Mouse (Mus musculus): ENCODE data around the gene Atp6ap1. TPM values are rescaled to one million over a fixed set of nuclear protein-coding genes. Genes with fewer than 3 reads are reported as not detected.

Atp6ap1 gene
- polyA plus RNA-seq, 1 experiment from 2014 or later = 107 TPM

DNA sequence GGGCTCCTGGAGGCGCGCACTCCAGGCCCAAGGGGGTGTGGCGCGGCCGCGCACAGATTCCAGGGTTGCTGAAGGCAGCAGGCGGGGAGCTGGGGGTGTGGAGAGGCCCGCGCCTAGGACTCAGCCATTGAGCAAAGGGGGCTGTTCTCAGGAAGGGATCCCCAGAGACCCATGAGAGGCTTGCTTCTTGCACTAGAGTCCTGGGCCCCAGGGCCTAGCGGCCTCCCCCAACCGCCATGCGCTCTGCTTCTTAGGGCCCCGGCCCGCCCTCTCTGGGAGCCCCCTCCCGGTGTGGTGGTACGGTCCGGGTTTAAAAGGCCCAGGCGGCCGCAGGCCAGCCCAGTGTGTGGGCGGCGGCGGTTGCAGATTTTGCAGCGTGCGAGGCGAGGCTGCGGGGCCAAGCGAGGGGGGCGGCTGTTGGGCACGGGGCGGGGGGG is 31.8 kb downstream of the Atp6ap1 start, which contains the start of gene Plxna3:
TSS of gene Plxna3 (plus strand) at position 342 of the 437 bp plus-strand sequence.
- Histone ChIP-seq H3K4me3 (ENCODE audit: low read depth, low read length) (peak within 1 kb of the TSS; percentile 41), H3K27me3 (ENCODE audit: control insufficient read depth, insufficient read depth, low read length) (no peaks in the 10 kb centered on the region), H3K9ac (ENCODE audit: low read length) (peak within 1 kb of the TSS; percentile 66), H3K4me2 (replicated peaks; ENCODE audit: low read depth) (peak within 1 kb of the TSS; percentile 56), H3K27ac (replicated peaks) (peak within 1 kb of the TSS; percentile 73), H3K4me1 (replicated peaks; ENCODE audit: control insufficient read depth, insufficient read depth) (no peaks in the 10 kb centered on the region), H3K9me3 (ENCODE audit: control insufficient read depth, low read length) (no peaks in the 10 kb centered on the region), H3K36me3 (ENCODE audit: control insufficient read depth, insufficient read depth, low read length) (no peaks in the 10 kb centered on the region)
- DNase-seq (ENCODE audit: low spot score) (peak; percentile 81), ATAC-seq (ENCODE audit: low FRiP score, low TSS enrichment) (peak; percentile 94)
- 15% methylated on average over 18 of the region's 30 CpGs for WGBS
- TF ChIP-seq CTCF (IDR thresholded peaks at IDR 0.05; ENCODE audit: low read depth) = no peak
- no peak for TF ChIP-seq EP300 (optimal IDR thresholded peaks at IDR 0.05)

DNA sequence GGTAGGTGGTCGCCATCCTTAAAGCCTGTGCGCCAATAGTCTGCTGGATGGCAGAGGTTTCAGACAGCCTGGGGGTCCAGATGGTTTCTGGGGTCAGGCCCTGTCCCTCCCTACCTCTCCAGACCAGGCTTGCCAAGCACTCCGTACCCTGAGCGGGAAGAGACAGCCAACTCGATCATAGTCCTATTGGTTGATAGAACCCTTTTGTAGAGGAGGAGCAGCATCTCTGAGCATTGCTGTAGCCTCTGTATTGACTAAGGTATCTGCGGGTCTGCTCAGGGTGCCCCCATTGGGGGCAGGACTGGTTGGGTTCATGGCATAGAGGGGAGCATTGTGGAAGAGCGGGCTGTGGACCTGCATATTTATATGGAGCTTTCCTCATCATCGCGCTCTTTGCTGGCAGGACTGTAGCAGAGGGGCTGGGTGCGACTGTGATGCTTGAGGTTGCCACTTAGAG is 32.3 kb downstream of the Atp6ap1 start:
- Histone ChIP-seq H3K4me3 (ENCODE audit: low read depth, low read length) (peak overlapping the region; percentile 41), H3K4me1 (replicated peaks; ENCODE audit: control insufficient read depth, insufficient read depth) (no peaks in the 10 kb centered on the region), H3K36me3 (ENCODE audit: control insufficient read depth, insufficient read depth, low read length) (no peaks in the 10 kb centered on the region), H3K27ac (replicated peaks) (no peak overlapping the region), H3K27me3 (ENCODE audit: control insufficient read depth, insufficient read depth, low read length) (no peaks in the 10 kb centered on the region), H3K9ac (ENCODE audit: low read length) (peak overlapping the region; percentile 66), H3K4me2 (replicated peaks; ENCODE audit: low read depth) (peak overlapping the region; percentile 56), H3K9me3 (ENCODE audit: control insufficient read depth, low read length) (no peaks in the 10 kb centered on the region)
- peak; percentile 4; the same call in 1 of the 2 replicates for ATAC-seq (ENCODE audit: low FRiP score, low TSS enrichment)
- WGBS = 19% methylated on average over 10 of the region's 10 CpGs
- no peak for DNase-seq (ENCODE audit: low spot score)
- TF ChIP-seq EP300 (optimal IDR thresholded peaks at IDR 0.05) (no peak), CTCF (IDR thresholded peaks at IDR 0.05; ENCODE audit: low read depth) (no peak)

DNA sequence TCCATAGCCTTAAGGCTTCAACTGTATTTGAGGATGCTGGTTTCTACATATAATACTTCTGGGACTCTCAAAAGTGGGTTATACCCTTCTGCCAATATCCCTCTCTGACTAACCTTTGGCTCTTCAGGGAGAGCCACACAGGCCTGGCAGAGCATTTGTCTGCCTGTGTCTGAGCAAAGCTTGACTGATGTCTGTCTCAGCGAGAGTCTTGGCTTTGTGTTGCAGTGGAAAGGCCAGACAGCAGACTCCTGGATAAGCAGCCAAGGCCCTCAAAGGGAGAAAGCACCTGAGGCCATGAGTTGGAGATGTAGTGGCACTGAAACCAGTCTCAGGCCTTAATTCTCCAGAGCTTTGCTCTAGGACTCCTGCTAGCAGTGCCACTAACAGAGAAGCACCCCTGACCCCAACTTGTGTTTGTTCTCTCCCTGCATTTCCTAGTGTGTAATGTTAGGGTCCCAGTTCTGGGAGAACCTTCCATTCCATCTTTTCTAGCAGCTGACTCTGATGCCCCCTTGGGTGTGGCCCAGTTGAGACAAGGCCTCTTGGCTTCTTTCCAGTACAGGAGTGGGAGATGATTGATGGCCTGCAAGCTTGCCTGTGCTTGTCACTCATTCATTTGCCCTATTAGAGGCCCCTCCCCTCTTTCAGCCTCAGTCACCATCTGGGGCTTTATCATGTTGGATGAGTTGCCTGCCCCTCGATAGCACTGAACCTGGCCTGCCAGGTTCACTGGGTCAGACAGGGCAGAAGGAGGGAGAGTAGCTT is 33.5 kb downstream of the Atp6ap1 start:
- no peak overlapping the region for H3K4me3 ChIP-seq (ENCODE audit: low read depth, low read length)
- no peaks in the 10 kb centered on the region for H3K4me1 ChIP-seq (replicated peaks; ENCODE audit: control insufficient read depth, insufficient read depth)
- peak overlapping the region; percentile 56; the same call in 1 of the 2 replicates for H3K4me2 ChIP-seq (replicated peaks; ENCODE audit: low read depth)
- H3K27ac ChIP-seq (replicated peaks) = no peak overlapping the region; the same call in 1 of the 2 replicates
- no peak for TF ChIP-seq CTCF (IDR thresholded peaks at IDR 0.05; ENCODE audit: low read depth)
- TF ChIP-seq EP300 (optimal IDR thresholded peaks at IDR 0.05) = no peak
- H3K9me3 ChIP-seq (ENCODE audit: control insufficient read depth, low read length) = no peaks in the 10 kb centered on the region
- no peaks in the 10 kb centered on the region for H3K36me3 ChIP-seq (ENCODE audit: control insufficient read depth, insufficient read depth, low read length)
- no peak for DNase-seq (ENCODE audit: low spot score)
- WGBS = 29% methylated on average over 2 of the region's 2 CpGs
- no peak overlapping the region for H3K9ac ChIP-seq (ENCODE audit: low read length)
- no peak for ATAC-seq (ENCODE audit: low FRiP score, low TSS enrichment)
- no peaks in the 10 kb centered on the region for H3K27me3 ChIP-seq (ENCODE audit: control insufficient read depth, insufficient read depth, low read length)

DNA sequence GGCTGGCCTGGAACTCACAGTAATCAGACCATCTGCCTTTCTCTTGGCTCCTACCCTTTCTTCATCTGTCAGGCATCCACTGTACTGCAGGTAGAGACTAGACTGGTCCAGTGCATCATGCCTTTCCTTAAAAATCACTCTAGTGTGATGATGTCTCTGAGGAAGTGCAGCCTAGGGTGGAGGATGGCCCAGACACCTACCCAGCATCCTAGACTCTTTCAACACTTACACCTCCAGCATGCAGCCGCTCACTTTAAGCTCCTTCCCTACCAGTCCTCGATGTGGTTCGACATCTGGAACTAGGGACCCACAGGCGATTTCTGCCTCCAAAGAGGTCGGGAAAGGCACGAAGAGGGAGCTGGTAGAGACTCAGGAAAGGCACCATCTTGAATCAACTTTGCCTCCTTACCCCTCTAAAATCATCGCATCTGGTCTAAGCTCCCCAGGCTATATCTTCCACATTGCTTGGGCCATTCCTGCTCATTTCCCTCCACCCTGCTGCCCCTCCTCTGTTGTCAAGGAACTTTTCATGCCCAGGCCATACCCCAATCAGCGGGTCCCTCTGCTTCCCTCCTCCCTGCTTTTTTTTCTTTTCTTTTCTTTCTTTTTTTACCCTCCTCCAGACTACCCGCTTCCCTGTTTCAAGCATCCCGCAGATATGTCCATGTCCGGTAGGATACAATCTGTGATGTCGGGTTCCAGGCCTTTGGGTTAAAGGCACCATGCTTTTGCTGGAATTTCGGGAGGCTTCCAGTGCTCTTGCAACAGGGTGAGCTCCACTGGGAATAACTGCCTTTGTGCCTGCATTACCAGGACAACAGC is 56.0 kb downstream of the Atp6ap1 start:
- Histone ChIP-seq H3K9ac (ENCODE audit: low read length) (peak overlapping the region; percentile 54), H3K36me3 (ENCODE audit: control insufficient read depth, insufficient read depth, low read length) (no peaks in the 10 kb centered on the region), H3K27me3 (ENCODE audit: control insufficient read depth, insufficient read depth, low read length) (no peaks in the 10 kb centered on the region), H3K4me3 (ENCODE audit: low read depth, low read length) (peak overlapping the region; percentile 39), H3K9me3 (ENCODE audit: control insufficient read depth, low read length) (no peaks in the 10 kb centered on the region), H3K4me2 (replicated peaks; ENCODE audit: low read depth) (peak overlapping the region; percentile 64), H3K27ac (replicated peaks) (peak overlapping the region; percentile 30; the same call in 1 of the 2 replicates), H3K4me1 (replicated peaks; ENCODE audit: control insufficient read depth, insufficient read depth) (no peaks in the 10 kb centered on the region)
- TF ChIP-seq EP300 (optimal IDR thresholded peaks at IDR 0.05) = no peak
- no peak for TF ChIP-seq CTCF (IDR thresholded peaks at IDR 0.05; ENCODE audit: low read depth)
- ATAC-seq (ENCODE audit: low FRiP score, low TSS enrichment) (peak; percentile 29; the same call in 1 of the 2 replicates), DNase-seq (ENCODE audit: low spot score) (no peak)
- 20% methylated on average over 13 of the region's 13 CpGs for WGBS

DNA sequence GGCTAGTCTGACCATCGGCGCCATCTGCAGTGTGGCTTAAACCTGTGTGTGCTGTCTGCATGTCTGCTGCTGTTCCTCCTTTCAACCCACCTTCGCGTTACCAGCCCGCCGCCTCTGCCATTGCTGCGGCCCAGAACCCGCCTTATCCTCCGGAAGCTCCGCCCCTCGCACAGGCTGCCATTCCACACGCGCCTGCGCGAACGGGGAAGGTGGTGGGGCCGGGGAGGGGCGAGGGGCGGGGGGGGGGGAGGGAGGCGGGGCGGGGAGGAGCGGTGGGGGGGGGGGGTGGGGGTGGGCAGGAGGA is 56.5 kb downstream of the Atp6ap1 start, which contains the start of gene Lage3:
TSS of gene Lage3 (minus strand) at position 152 of the 304 bp plus-strand sequence.
- peak; percentile 83; the same call in 1 of the 2 replicates for ATAC-seq (ENCODE audit: low FRiP score, low TSS enrichment)
- peak; percentile 78 for DNase-seq (ENCODE audit: low spot score)
- peak within 1 kb of the TSS; percentile 54 for H3K9ac ChIP-seq (ENCODE audit: low read length)
- WGBS = 15% methylated on average over 10 of the region's 22 CpGs
- H3K9me3 ChIP-seq (ENCODE audit: control insufficient read depth, low read length) = no peaks in the 10 kb centered on the region
- H3K4me3 ChIP-seq (ENCODE audit: low read depth, low read length) = peak within 1 kb of the TSS; percentile 39
- H3K27me3 ChIP-seq (ENCODE audit: control insufficient read depth, insufficient read depth, low read length) = no peaks in the 10 kb centered on the region
- H3K4me1 ChIP-seq (replicated peaks; ENCODE audit: control insufficient read depth, insufficient read depth) = no peaks in the 10 kb centered on the region
- peak within 1 kb of the TSS; percentile 30; the same call in 1 of the 2 replicates for H3K27ac ChIP-seq (replicated peaks)
- peak within 1 kb of the TSS; percentile 64 for H3K4me2 ChIP-seq (replicated peaks; ENCODE audit: low read depth)
- H3K36me3 ChIP-seq (ENCODE audit: control insufficient read depth, insufficient read depth, low read length) = no peaks in the 10 kb centered on the region
- TF ChIP-seq CTCF (IDR thresholded peaks at IDR 0.05; ENCODE audit: low read depth) (no peak), EP300 (optimal IDR thresholded peaks at IDR 0.05) (no peak)

Small RNAs within 50 kb of the gene (microRNA-seq; reads per million reads assigned to microRNA genes)
- not detected for gene Mir7091
- gene Mir7092 = not detected

Other genes with a start within 250 kb of the Atp6ap1 start
- not detected in 2 replicates for gene Opn1mw, start 169.6 kb upstream of the Atp6ap1 start, polyA plus RNA-seq (2015; fragmentation: Nextera tagmentation; extraction: Ambion mirVana)
- 6.8 and 6.9 TPM in 2 replicates for gene Mecp2, start 161.7 kb upstream of the Atp6ap1 start, polyA plus RNA-seq (2015; fragmentation: Nextera tagmentation; extraction: Ambion mirVana)
- not detected in 2 replicates for gene Tex28, start 129.3 kb upstream of the Atp6ap1 start, polyA plus RNA-seq (2015; fragmentation: Nextera tagmentation; extraction: Ambion mirVana)
- gene Tktl1, start 119.8 kb upstream of the Atp6ap1 start, polyA plus RNA-seq (2015; fragmentation: Nextera tagmentation; extraction: Ambion mirVana) = 0.08 and 0.13 TPM in 2 replicates
- 256 and 289 TPM in 2 replicates for gene Flna, start 47.3 kb upstream of the Atp6ap1 start, polyA plus RNA-seq (2015; fragmentation: Nextera tagmentation; extraction: Ambion mirVana)
- 20.9 TPM in 2 replicates for gene Emd, start 42.4 kb upstream of the Atp6ap1 start, polyA plus RNA-seq (2015; fragmentation: Nextera tagmentation; extraction: Ambion mirVana)
- gene Rpl10, start 26.3 kb upstream of the Atp6ap1 start, polyA plus RNA-seq (2015; fragmentation: Nextera tagmentation; extraction: Ambion mirVana) = 762 and 787 TPM in 2 replicates
- 59.5 and 71.1 TPM in 2 replicates for gene Taz, start 15.2 kb upstream of the Atp6ap1 start, polyA plus RNA-seq (2015; fragmentation: Nextera tagmentation; extraction: Ambion mirVana)
- gene Dnase1l1, start 14.8 kb upstream of the Atp6ap1 start, polyA plus RNA-seq (2015; fragmentation: Nextera tagmentation; extraction: Ambion mirVana) = 15.6 and 15.8 TPM in 2 replicates
- 75.8 and 79.3 TPM in 2 replicates for gene Gdi1, start 7.9 kb downstream of the Atp6ap1 start, polyA plus RNA-seq (2015; fragmentation: Nextera tagmentation; extraction: Ambion mirVana)
- 37.6 and 37.8 TPM in 2 replicates for gene Fam50a, start 15.9 kb downstream of the Atp6ap1 start, polyA plus RNA-seq (2015; fragmentation: Nextera tagmentation; extraction: Ambion mirVana)
- 2.9 and 3.2 TPM in 2 replicates for gene Plxna3, start 32.0 kb downstream of the Atp6ap1 start, polyA plus RNA-seq (2015; fragmentation: Nextera tagmentation; extraction: Ambion mirVana)
- 88.1 and 90.9 TPM in 2 replicates for gene Lage3, start 56.5 kb downstream of the Atp6ap1 start, polyA plus RNA-seq (2015; fragmentation: Nextera tagmentation; extraction: Ambion mirVana)
- 55.6 and 63.5 TPM in 2 replicates for gene Ubl4a, start 76.1 kb downstream of the Atp6ap1 start, polyA plus RNA-seq (2015; fragmentation: Nextera tagmentation; extraction: Ambion mirVana)
- 20.0 and 20.6 TPM in 2 replicates for gene Slc10a3, start 76.3 kb downstream of the Atp6ap1 start, polyA plus RNA-seq (2015; fragmentation: Nextera tagmentation; extraction: Ambion mirVana)
- 25.0 and 26.0 TPM in 2 replicates for gene Fam3a, start 96.2 kb downstream of the Atp6ap1 start, polyA plus RNA-seq (2015; fragmentation: Nextera tagmentation; extraction: Ambion mirVana)
- 15.8 and 16.7 TPM in 2 replicates for gene Ikbkg, start 96.2 kb downstream of the Atp6ap1 start, polyA plus RNA-seq (2015; fragmentation: Nextera tagmentation; extraction: Ambion mirVana)
- 83.7 and 90.3 TPM in 2 replicates for gene G6pdx, start 132.1 kb downstream of the Atp6ap1 start, polyA plus RNA-seq (2015; fragmentation: Nextera tagmentation; extraction: Ambion mirVana)
- gene Gm6880, start 184.3 kb downstream of the Atp6ap1 start, polyA plus RNA-seq (2015; fragmentation: Nextera tagmentation; extraction: Ambion mirVana) = 0.25 TPM in 1 of 2 replicates, not detected in the other